Mouse (Mus musculus) brain, adult 2 months (tissue): ENCODE measurements around the gene Cacna1g.
"Not testable (repeated sequence)": the region's sequence is repeated elsewhere in the genome, so short reads cannot be mapped to it uniquely, and the experiment has no call there.

Experiments used
- DNase-seq: peaks from one replicate; pipeline ENCODE4 v3.0.0; 2011; ENCODE audit warnings: low read depth, low spot score

The Cacna1g gene

GRCm38 (mm10) chr11:94404641-94405260 lies 69.2 kb downstream of the Cacna1g start:
- peak; percentile 90 for DNase-seq

DNA sequence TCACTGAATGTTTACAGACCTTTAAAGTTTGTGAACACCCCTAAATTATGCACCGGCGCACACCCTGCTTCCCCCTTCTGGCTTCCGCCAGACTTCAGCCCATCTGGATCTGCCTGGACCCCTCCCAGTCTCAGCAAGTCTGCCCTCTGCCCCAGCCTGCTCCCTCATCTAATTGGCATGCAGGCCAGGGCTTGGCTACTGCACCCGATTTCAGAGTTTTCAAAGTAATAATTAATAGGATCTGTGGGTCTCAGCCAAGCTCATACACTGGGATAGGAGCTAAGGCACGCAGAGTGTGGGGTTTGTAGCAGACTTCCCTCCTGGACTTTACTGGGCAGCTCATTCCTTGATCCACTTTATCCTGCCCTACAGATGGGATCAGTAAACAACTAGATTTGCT lies 69.8 kb downstream of the Cacna1g start:
- DNase-seq: no peak

GRCm38 (mm10) chr11:94403757-94404156 lies 70.2 kb downstream of the Cacna1g start:
- DNase-seq: peak; percentile 69

DNA sequence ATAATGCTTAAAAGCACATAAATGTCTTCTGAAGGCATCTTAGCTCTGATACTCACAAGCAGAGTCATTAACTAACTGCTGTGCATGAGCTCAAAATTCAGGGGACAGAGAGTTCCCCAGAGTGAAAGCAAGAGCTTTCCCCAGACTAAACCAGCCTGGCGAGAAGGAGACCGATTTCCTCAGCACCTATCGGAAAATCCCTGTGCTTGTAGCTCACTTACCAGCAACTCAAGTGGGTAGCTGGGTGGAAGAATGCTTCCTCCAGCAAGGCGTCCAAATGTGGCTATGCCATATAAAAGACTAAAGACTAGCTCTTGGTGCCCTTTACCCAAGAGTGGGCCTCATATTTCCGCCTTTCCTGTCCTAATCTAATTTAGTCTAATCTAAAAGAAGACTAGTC lies 71.3 kb downstream of the Cacna1g start:
- DNase-seq: no peak

- not testable (repeated sequence) for DNase-seq
These were observed 72.0 kb downstream of the Cacna1g start for GRCm38 (mm10) chr11:94402029-94402428.

DNA sequence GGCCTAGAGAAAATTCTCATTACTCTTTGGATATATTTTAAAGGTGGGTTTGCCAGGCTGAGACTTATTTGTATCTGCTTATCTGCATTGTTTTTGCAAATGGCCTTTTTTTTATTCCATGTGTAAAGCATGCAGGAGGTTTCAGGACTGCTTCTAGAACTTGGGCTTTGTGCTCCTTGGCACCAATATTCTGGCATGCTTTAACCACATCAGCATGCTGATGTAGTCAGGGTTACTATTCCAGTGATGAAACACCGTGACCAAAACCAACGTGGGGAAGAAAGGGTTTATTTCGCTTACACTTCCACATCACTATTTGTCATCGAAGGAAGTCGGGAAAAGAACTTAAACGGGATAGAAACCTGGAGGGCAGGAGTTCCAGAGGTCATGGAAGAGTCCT lies 73.0 kb downstream of the Cacna1g start:
- no peak for DNase-seq

DNA sequence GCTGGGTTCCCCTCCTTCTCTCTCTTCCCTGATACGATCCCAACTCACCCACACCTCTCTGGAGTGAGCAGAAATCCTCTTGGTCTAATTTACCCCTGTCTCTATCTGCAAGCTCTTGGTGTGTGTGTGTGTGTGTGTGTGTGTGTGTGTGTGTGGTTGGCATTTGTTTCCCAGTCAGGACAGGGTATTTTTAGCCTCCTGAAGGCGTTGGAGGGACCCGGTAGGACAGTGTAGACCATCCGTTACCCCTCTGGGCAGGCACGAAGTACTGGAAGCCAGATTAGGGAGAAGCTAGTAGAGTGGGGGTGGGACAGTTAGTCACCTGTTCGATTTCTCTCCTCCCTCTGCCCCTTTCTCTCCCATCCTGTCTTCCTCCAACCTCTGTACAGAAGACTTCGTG lies 79.9 kb downstream of the Cacna1g start:
- DNase-seq: no peak

- DNase-seq: not testable (repeated sequence)
These were observed 80.5 kb downstream of the Cacna1g start for GRCm38 (mm10) chr11:94393490-94393889.

DNA sequence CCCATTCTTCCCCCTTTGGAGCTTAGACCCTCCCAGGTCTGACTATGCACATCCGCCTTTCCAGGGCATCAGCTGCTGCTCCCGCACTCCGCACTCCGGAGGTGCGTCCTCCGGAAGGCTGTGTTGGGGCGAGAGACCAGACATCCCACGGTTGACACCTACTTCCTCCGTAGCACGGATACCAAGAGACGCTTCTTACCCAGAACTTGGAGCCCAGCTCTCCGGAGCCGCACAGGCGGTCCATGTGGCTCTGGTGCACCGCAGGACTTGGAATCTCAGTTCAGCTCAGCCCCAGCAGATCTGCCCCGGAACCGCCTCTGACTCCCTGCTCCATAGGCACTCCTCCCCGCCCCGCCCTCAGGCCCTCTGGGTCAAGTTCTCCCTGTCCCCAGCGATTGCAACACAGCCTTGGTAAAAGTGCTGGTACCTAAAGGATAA lies 81.3 kb downstream of the Cacna1g start, which contains the start of gene Abcc3:
TSS of gene Abcc3 (minus strand) at position 326 of the 438 bp plus-strand sequence.
- no peak for DNase-seq

DNA sequence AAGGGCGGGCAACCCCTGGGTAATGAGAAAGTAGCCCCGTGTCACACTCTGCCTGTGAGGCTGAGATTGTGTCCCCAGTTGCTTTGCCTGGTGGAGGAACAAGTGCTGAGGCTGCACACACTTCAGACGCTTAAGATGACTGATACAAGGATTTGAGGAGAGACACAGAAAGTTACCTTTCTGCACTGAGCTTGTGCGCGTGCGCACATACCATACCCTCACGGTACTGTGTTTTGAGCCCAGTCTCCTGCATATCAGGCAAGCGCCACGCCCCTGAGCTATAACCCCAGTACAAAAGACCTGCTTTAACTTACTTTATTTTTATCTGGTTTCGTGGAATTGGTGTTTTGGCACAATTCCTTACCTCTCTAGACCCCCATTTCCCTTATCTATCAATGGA lies 82.3 kb downstream of the Cacna1g start:
- no peak for DNase-seq

- no peak for DNase-seq
These were observed 83.2 kb downstream of the Cacna1g start for GRCm38 (mm10) chr11:94390825-94391224.

- DNase-seq: peak; percentile 86
These were observed 84.1 kb downstream of the Cacna1g start for GRCm38 (mm10) chr11:94389724-94390396.

- DNase-seq: no peak
These were observed 85.0 kb downstream of the Cacna1g start for GRCm38 (mm10) chr11:94389021-94389420.

DNA sequence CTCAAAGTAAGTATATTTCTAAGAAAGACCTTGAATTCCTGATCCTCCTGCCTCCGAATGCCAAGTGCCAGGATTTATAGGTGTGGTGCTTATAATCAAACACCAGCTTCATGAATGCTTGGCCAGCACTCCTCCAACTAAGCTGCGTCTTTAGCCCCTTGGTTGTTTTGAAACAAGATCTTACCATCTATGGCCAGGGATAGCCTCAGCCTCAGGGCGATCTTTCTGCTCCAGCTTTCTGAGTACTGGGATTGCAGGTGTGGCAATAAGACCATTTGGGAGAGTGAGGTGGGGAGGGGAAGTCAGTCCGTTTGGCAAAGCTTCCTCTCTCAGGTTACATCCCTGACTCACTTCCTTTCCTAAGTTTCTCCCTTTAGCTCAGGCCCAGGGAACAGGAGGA lies 86.2 kb downstream of the Cacna1g start:
- DNase-seq: no peak

GRCm38 (mm10) chr11:94385977-94386771 lies 87.8 kb downstream of the Cacna1g start:
- peak; percentile 57 for DNase-seq

DNA sequence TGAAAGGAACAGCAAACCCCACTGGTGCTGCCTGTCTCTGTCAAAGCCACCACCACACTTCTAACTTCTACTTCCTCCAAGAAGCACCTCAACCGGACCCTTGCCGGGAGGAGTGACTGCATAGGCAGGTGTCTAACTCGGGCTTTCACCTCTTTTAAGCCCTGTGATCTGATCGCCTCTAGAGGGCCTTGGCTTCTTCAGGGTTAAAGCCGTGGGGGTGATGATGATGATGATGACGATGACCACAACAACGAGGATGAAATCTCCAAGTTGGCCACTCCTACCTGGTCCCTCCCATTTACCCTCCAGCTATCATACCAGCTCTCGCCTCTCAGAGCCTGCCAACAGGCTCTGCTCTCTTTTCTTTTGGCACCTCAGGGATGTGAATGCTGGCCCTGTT lies 94.3 kb downstream of the Cacna1g start:
- no peak for DNase-seq

DNA sequence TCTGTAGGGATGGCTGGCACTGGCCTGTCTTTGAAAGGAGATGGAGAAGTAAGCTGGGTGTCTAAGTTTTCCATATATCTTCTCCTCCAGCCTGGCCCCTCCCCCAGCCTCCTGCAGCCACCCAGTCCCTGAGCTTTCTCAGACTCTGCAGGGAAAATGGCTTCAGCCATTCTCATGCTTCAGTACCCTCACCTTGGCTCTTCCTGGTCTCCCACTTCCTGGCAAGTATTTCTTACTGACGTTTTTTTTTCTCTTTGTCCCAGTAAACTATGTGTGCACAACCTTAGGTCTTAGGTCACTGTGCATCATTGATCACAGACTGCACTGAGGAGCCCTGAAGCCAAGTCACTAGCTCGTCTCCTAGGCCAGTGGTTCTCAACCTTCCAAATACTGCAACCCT lies 94.9 kb downstream of the Cacna1g start:
- no peak for DNase-seq

GRCm38 (mm10) chr11:94374276-94374948 lies 99.6 kb downstream of the Cacna1g start:
- peak; percentile 45 for DNase-seq

DNA sequence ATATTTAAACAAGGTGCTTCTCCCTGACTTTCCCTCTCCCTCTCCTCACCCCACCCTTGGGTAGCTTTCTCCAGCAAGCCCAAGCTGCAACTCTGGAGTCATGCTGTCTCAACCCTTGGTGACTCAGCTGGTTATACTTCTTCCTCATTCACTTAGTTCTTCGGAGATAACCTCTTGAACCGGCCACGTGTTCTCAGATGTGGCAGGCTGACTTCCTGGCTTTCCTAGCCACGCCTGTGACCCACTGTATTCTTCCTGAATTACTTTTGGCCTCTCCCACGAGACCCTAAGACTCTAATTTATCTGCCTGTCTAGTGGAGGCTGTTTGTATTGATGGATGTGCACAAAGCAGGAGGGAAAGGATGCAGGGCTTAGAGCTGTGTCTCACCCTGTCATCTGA lies 103.2 kb downstream of the Cacna1g start:
- no peak for DNase-seq

DNA sequence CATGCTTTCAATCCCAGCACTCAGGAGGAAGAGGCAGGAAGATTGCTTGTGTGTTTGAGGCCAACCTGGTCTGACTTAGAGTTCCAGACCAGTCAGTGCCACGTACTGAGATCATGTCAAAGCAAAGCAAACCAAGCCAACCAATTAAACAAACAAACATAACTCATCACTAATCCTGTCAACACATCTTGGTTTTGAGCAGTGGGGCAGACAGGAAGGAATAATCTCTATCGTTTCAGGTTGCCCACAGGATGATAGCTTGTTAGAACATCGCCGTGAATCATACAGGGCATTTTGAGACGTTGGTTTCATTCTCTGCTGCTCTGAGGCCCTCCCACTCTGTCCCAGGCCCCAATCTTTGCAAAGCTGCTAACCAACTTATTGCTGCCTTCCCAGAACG lies 104.0 kb downstream of the Cacna1g start:
- DNase-seq: no peak

GRCm38 (mm10) chr11:94365340-94365739 lies 108.7 kb downstream of the Cacna1g start:
- DNase-seq: no peak

- no peak for DNase-seq
These were observed 110.3 kb downstream of the Cacna1g start for GRCm38 (mm10) chr11:94363690-94364089.
